Mouse (Mus musculus) midbrain, embryonic 16.5 days (tissue): ENCODE measurements around the gene Hhipl1. TPM values are rescaled to one million over a fixed set of nuclear protein-coding genes. Genes with fewer than 3 reads are reported as not detected.

Experiments
- ATAC-seq: fragments of 200-750 bp; cut with Nextera tagmentation; 2 replicates; pipeline ENCODE4 v1.8.0; 2017; ENCODE audit warnings: moderate TSS enrichment
- H3K27ac ChIP-seq: fragments of 300-500 bp; sonication (generic); 2 replicates; pipeline ENCODE4 v1.5.1; 2014; ENCODE audit warnings: mild to moderate bottlenecking, low read length, mixed read lengths
- H3K27me3 ChIP-seq: fragments of 300-500 bp; sonication (generic); 2 replicates; pipeline ENCODE4 v1.6.1; 2014; ENCODE audit warnings: low read depth, low read length, mixed read lengths; ENCODE audit not compliant: control insufficient read depth, insufficient read depth
- H3K36me3 ChIP-seq: fragments of 300-500 bp; sonication (generic); 2 replicates; pipeline ENCODE4 v1.6.1; 2014; ENCODE audit warnings: mild to moderate bottlenecking, low read length, moderate library complexity, mixed read lengths; ENCODE audit not compliant: control insufficient read depth, insufficient read depth
- H3K4me1 ChIP-seq: fragments of 300-500 bp; sonication (generic); 2 replicates; pipeline ENCODE4 v1.6.1; 2014; ENCODE audit warnings: mild to moderate bottlenecking, low read length, mixed read lengths; ENCODE audit not compliant: control insufficient read depth, insufficient read depth
- H3K4me2 ChIP-seq: fragments of 300-500 bp; sonication (generic); 2 replicates; pipeline ENCODE4 v1.6.1; 2014; ENCODE audit warnings: mild to moderate bottlenecking, low read length, mixed read lengths
- H3K4me3 ChIP-seq: fragments of 300-500 bp; sonication (generic); 2 replicates; pipeline ENCODE4 v1.5.1; 2014; ENCODE audit warnings: low read depth, mild to moderate bottlenecking, low read length, moderate library complexity, mixed read lengths
- H3K9ac ChIP-seq: fragments of 300-500 bp; sonication (generic); 2 replicates; pipeline ENCODE4 v1.6.1; 2014; ENCODE audit warnings: low read depth, low read length, mixed read lengths
- H3K9me3 ChIP-seq: fragments of 300-500 bp; sonication (generic); replicated peaks from 2 replicates; pipeline ENCODE4 v1.6.1; 2014; ENCODE audit warnings: mild to moderate bottlenecking, low read length, mixed read lengths; ENCODE audit not compliant: control insufficient read depth, poor library complexity, severe bottlenecking
- WGBS: fragments of 180-500 bp; shearing (Covaris S2); extraction: QIAGEN DNeasy Blood & Tissue Kit; methylation state at CpG from one replicate; pipeline ENCODE4 v1.1.7; 2014; 5-methylcytosine and 5-hydroxymethylcytosine counted together
- polyA plus RNA-seq: library from polyadenylated mRNA; unstranded; fragments of >200 nt; fragmentation: Nextera tagmentation; extraction: Ambion mirVana; gene quantifications from 2 replicates; pipeline ENCODE4 v1.2.1, GENCODE M21; 2015

Hhipl1 gene
- polyA plus RNA-seq, 1 experiment from 2014 or later: 2.7 TPM

DNA sequence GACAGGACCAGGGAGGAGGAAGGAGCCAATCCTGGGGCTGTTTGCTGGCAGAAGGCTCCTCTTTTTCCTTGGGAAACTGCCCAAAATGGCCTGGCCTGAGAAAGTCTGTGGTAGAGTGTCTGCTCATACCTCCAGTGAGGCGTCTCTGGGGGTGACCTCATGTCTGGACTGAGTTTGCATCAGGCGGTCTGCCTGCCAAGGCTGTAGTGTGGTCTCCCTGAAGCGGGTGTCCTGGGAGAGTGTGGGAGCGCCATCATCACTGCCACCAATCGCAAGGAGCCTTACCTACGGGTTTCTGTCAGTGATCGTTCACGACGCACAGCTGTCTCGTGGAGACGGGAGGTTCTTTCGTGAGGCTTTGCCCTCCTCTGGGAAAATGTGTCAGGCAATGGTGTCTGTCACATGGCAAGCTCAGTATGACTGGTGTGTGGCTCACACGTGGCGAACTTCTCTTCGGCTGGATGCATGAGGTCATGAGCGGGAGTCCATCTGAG, 2.3 kb downstream of the Hhipl1 start:
- Histone ChIP-seq H3K27ac (no peak overlapping the region), H3K36me3 (no peaks in the 10 kb centered on the region), H3K4me1 (peaks cover 4% of the 10 kb centered on the region; the same call in 1 of the 2 replicates), H3K4me2 (no peak overlapping the region), H3K9ac (no peak overlapping the region), H3K27me3 (no peaks in the 10 kb centered on the region), H3K4me3 (no peak overlapping the region), H3K9me3 (no peaks in the 10 kb centered on the region)
- no peak for ATAC-seq
- WGBS: 90% methylated on average over 16 of the region's 16 CpGs

DNA sequence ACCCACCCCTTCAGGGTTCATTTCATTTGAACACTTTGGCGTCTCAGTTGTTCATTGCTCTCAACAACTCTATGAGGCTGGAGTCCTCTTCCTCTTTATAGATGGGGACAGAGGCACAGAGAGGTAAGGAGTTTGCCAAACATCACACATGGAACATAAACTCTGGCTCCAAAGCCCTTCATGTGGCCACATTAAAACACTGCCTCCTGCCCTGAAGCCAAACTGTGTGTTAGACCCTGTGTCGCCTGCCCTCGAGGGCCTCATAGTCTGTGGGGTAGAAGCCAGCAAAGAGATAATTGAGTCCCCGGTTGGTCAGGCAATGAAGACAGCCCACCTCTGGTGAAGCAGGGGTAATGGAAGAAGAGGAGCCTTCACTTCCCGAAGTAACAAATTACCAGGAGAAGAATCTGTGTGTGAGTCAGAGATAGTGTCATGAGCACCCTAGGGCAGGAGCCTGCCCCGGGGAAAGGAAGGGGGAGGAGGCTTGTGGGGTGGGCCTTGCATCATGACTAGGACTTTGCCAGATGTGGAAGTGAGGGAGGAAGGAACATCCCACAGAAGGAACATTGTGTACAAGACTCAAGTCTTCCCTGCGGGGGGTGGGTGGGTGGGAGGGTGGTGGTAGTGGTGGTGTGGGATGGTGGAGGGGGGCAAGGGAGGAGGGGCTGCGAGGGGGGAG, 3.2 kb downstream of the Hhipl1 start:
- no peaks in the 10 kb centered on the region for H3K36me3 ChIP-seq
- no peak overlapping the region for H3K9ac ChIP-seq
- H3K9me3 ChIP-seq: no peaks in the 10 kb centered on the region
- H3K4me3 ChIP-seq: no peak overlapping the region
- ATAC-seq: no peak
- H3K27ac ChIP-seq: no peak overlapping the region
- H3K4me2 ChIP-seq: no peak overlapping the region
- WGBS: 77% methylated on average over 7 of the region's 8 CpGs
- no peaks in the 10 kb centered on the region for H3K27me3 ChIP-seq
- peaks cover 4% of the 10 kb centered on the region; the same call in 1 of the 2 replicates for H3K4me1 ChIP-seq

DNA sequence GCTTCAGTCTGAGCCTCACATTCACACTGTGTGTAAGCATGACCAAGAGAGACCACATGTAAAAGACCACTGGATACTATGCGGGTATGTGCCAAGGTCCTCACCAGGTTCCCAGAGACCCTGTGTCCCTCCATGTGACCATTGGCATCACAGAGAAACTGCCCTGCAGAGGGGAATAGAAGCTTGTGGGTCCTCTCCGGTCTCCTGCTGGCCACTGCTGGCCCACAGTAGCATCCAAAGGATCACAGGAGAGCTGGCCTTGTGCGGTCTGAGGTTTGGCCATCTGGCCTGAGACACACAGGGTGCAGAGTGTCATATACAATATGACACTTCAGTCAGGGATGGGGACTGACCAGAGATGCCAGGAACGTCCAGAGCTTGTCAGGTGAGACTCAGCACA, 4.0 kb downstream of the Hhipl1 start:
- Histone ChIP-seq H3K27me3 (no peaks in the 10 kb centered on the region), H3K9me3 (no peaks in the 10 kb centered on the region), H3K4me3 (no peak overlapping the region), H3K4me1 (peaks cover 4% of the 10 kb centered on the region; the same call in 1 of the 2 replicates), H3K36me3 (no peaks in the 10 kb centered on the region), H3K4me2 (no peak overlapping the region), H3K27ac (no peak overlapping the region), H3K9ac (no peak overlapping the region)
- WGBS: 90% methylated on average over 4 of the region's 4 CpGs
- no peak for ATAC-seq

DNA sequence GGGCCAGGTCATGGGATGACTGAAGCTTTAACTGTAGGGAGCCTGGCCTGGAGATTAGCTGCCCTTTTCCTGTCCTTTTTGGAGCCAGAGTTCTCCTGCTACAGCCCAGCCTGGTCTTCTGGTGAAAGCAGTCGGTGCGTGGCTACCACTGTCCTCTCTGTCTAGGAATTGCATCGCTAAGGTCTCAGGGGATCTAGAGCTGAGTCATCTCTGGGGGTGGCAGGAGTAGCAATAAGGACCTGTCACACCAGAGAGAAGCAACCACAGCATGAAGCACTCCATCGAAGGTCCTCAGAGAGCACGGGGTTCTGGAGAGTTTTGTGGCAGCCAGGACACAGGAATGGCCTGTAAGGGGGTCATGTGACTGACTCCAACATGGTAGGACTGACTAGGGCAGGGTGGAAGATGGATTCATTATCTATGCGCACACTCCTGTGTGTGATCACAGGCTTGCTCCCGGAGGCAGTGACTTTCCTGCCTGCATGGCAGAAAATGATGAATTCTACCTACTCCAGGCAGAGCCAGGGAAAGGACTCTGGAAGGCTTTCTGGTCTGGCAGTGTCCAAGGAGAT, 4.5 kb downstream of the Hhipl1 start:
- 70% methylated on average over 7 of the region's 7 CpGs for WGBS
- Histone ChIP-seq H3K27ac (no peak overlapping the region), H3K4me1 (peaks cover 4% of the 10 kb centered on the region; the same call in 1 of the 2 replicates), H3K4me3 (no peak overlapping the region), H3K27me3 (no peaks in the 10 kb centered on the region), H3K9me3 (no peaks in the 10 kb centered on the region), H3K4me2 (no peak overlapping the region), H3K9ac (no peak overlapping the region), H3K36me3 (no peaks in the 10 kb centered on the region)
- ATAC-seq: no peak

DNA sequence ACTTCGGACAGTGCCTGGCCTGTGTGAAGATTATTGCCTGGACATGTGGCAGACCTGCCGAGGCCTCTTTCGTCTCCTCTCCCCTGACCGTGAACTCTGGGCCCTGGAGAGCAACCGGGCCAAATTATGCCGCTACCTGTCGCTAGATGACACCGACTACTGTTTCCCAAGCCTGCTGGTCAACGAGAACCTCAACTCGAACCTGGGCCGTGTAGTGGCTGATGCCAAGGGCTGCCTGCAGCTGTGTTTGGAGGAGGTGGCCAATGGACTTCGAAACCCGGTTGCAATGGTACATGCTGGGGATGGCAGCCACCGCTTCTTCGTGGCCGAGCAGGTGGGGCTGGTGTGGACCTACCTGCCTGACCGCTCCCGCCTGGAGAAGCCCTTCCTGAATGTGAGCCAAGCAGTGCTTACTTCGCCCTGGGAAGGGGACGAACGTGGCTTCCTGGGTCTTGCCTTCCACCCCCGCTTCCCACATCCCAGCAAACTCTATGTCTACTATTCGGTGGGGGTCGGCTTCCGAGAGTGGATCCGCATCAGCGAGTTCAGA, 5.7 kb downstream of the Hhipl1 start:
- Histone ChIP-seq H3K4me3 (no peak overlapping the region), H3K27me3 (no peaks in the 10 kb centered on the region), H3K4me1 (no peaks in the 10 kb centered on the region; the same call in 1 of the 2 replicates), H3K4me2 (no peak overlapping the region), H3K9ac (no peak overlapping the region), H3K9me3 (no peaks in the 10 kb centered on the region), H3K27ac (no peak overlapping the region), H3K36me3 (no peaks in the 10 kb centered on the region)
- WGBS: 90% methylated on average over 27 of the region's 27 CpGs
- ATAC-seq: no peak

DNA sequence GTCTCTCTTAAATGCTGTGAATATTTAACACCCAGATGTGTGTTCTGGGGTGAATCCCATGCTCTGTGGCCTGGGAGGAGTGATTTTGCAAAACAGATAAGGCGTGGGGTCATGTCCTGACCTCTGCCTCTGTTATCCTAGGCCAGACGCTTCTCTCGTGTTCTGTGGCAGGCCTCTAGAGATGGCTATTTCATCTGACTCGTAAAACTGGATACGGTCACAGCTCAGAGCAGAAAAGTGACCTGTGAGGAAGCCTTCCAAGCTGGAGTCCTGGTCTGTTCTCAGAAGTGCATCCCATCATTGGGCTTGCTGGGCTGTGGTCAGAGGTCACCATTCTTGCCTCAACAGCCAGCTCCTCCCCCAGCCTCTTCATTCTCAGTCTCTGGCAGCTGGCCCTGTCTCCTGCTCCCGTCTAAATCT, 6.4 kb downstream of the Hhipl1 start:
- Histone ChIP-seq H3K27ac (no peak overlapping the region), H3K4me3 (no peak overlapping the region), H3K36me3 (no peaks in the 10 kb centered on the region), H3K4me1 (peaks cover 2% of the 10 kb centered on the region; the same call in 1 of the 2 replicates), H3K27me3 (no peaks in the 10 kb centered on the region), H3K9me3 (no peaks in the 10 kb centered on the region), H3K4me2 (no peak overlapping the region), H3K9ac (no peak overlapping the region)
- no peak for ATAC-seq
- 41% methylated on average over 6 of the region's 6 CpGs for WGBS

DNA sequence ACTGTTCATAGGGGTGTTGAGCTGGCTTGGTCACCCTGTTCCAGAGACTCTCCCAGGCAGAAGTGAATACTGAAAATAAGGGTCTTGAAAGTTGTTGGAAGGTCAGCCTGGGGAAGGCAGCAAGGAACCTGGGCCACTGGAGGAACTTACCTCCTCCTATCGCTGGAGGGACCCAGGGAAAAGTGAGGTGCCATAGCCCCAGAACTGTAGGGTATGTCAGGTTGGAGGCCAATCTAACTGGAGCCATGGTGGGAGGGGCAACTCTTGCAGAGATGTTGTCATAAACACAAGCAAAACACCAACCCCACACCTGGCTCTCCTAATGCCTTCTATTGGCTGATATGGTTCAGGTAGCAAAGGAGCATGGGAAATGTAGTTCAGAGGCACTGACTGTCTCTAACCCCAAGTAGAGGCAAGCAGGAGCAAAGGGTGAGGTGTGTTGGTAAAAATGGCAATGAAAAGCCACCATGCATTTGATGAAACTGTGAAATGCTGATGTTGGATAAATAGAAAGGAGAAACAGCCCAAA, 7.2 kb downstream of the Hhipl1 start:
- no peak for ATAC-seq
- peaks cover 3% of the 10 kb centered on the region; the same call in 1 of the 2 replicates for H3K4me1 ChIP-seq
- WGBS: 100% methylated on average over 1 of the region's 1 CpGs
- H3K27ac ChIP-seq: no peak overlapping the region
- no peak overlapping the region for H3K4me3 ChIP-seq
- no peak overlapping the region for H3K9ac ChIP-seq
- no peak overlapping the region for H3K4me2 ChIP-seq
- H3K9me3 ChIP-seq: no peaks in the 10 kb centered on the region
- H3K27me3 ChIP-seq: peaks cover 4% of the 10 kb centered on the region; the same call in 1 of the 2 replicates
- H3K36me3 ChIP-seq: no peaks in the 10 kb centered on the region

DNA sequence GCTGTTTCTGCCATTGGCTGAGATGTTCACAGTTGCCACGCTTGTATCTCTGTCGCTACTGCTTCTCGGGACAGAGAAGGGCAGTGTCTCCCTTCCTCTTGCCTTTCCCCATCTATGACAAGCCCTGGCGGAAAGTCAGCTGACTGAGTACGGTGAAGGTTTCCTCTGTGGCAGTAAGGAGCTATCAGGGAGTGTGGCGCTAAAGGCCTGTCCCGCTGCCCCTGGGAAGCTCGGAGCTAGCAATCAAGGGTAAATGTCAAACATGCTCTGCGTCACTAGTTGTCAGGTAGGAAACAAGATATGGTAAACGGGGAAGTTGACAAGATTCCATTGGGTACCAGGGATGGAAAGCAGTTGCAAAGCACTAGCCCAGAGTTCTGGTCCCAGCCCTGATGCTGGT, 9.7 kb downstream of the Hhipl1 start:
- peaks cover 11% of the 10 kb centered on the region for H3K27me3 ChIP-seq
- H3K4me1 ChIP-seq: peaks cover 12% of the 10 kb centered on the region; the same call in 1 of the 2 replicates
- H3K36me3 ChIP-seq: no peaks in the 10 kb centered on the region
- no peak overlapping the region for H3K9ac ChIP-seq
- H3K27ac ChIP-seq: no peak overlapping the region
- H3K4me3 ChIP-seq: no peak overlapping the region
- no peak overlapping the region for H3K4me2 ChIP-seq
- H3K9me3 ChIP-seq: no peaks in the 10 kb centered on the region
- ATAC-seq: no peak
- WGBS: 49% methylated on average over 10 of the region's 10 CpGs

DNA sequence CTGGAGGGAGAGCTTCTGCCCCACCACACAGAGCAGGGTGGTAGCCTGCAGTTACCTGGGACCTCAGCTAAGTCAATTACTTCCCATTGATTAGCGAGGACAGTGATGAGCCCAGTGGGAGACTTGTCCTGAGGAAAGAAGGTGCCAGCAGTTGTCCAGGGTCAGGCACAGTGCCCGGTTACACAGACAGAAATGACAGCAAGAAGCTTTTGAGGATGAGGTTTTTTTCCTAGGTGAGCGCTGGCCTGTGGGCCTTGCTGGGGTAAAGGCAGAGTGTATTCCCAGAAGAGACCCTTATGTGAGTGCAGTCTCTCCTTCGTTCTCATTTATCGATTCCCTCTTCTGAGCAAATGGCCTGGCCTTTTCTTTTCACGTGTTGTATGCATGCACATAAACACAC, 10.6 kb downstream of the Hhipl1 start:
- ATAC-seq: no peak
- 28% methylated on average over 6 of the region's 6 CpGs for WGBS

More for the DNA sequence above, 10.6 kb downstream of the Hhipl1 start:
- Histone ChIP-seq H3K4me3 (no peak overlapping the region), H3K4me1 (peaks cover 12% of the 10 kb centered on the region; the same call in 1 of the 2 replicates), H3K27me3 (peaks cover 11% of the 10 kb centered on the region), H3K36me3 (no peaks in the 10 kb centered on the region), H3K27ac (no peak overlapping the region), H3K9ac (no peak overlapping the region), H3K4me2 (no peak overlapping the region), H3K9me3 (no peaks in the 10 kb centered on the region)
